Mouse (Mus musculus) cerebellum, adult 11-12 months (tissue): ENCODE measurements around the gene Palb2.
A peak's percentile ranks its signal among the peaks of the same experiment; 100 is the strongest.

Experiments
- DNase-seq: peaks from one replicate; pipeline ENCODE4 v3.0.0; 2022

The Palb2 gene

DNA sequence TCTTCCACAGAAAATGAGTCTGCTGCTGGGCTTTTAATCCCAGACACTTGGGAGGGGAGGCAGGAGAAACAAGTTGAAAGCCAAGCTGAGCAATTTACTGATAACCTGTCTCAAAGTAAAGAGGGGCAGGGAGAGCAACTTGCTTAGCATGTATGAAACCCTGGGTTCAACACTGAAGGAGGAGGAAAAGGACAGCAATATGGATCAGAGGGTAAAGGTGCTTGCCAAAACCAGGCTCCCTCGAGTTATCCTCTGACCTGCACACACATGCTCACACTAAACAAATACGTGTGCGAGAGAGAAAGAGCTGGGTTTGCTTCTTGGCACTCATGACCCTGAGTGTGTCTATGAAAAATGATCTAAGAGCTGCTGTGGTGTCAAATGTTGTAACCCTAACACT, 34.8 kb downstream of the Palb2 start:
- no peak for DNase-seq

DNA sequence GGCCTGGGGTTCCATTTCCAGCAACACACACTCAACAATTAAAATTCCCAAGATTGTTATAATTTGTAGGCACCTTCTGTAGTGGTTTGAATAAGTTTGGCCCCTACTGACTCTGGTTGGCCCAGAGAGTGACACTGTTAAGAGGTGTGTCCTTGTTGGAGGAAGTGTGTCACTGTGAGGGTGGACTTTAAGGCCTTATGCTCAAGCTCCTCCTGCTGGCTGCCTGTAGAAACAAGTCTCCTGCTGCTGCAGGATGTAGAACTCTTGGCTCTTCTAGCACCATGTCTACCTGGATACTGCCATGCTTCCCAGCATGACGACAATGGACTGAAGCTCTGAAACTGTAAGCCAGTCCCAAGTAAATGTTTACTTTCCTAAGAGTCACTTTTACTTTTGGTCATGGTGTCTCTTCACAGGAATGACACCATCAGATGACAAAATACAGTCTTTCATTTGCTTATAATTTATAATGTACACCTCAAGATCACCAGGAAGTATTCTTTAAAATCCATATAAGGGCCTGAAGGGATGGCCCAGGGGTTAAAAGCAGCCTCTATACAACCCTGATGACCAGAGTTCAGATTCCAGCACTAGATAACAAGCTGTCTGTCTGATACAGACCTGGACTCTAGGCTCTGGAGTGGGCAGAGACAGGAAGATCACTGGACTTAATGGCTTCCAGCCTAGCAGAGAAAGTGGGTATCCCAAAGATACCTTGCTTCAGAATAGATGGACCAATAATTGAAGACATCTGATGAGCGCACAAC, 38.0 kb downstream of the Palb2 start:
- no peak for DNase-seq

DNA sequence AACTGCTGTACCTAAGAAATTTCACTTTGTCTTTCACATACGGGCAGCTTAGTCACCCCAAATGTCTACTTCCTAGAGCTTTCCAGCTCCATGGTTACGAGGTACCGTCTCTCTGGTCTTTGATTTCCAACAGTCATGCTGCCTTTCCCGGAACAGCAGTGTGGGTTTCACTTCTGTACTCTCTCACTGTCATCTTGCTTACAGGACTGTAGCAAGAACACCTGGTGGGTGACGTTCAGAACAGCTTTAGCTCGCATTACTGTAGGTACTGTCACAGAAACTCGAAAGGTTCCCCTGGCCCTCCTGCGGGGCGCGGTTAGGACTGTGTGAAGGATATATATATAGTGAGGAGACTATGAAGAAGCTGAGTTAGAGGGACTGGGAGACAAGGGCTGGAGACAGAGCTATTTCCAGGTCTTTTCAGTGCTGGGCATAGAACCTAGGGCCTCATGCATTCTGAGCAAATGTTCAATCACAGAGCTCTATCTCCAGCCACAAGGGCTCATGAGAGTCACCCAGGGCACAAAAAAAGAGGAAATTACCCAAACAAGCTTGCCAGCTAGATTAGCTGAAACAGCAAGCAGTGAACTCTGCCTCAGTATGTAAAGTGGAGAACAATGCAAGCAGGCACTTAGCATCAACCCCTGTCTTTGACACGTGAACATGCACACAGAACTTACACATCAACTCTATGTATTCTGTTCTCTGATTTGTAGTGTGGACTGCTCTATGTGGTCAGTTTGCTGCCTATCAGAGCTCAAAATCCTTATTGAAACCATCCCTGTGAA, 45.4 kb downstream of the Palb2 start:
- DNase-seq: no peak

DNA sequence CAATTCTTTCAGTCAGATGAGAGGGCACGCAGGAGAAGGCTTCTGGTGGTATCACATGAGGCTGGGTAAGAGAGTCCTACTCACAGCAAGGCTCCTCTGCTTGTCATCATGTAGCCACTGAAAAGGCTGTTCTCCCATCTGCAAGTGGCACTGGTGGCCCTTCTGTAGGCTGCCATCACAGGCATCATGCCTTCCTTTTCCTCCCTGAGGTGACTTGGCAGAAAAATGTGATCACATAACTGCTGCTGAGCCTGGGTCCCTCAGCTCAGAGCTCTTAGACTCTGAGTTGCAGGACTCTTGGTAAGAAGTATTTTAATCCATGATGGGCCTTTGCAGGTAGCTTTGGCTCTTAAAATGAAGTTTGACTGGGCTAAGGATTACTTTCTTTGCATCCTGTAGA, 51.7 kb downstream of the Palb2 start:
- DNase-seq: no peak

DNA sequence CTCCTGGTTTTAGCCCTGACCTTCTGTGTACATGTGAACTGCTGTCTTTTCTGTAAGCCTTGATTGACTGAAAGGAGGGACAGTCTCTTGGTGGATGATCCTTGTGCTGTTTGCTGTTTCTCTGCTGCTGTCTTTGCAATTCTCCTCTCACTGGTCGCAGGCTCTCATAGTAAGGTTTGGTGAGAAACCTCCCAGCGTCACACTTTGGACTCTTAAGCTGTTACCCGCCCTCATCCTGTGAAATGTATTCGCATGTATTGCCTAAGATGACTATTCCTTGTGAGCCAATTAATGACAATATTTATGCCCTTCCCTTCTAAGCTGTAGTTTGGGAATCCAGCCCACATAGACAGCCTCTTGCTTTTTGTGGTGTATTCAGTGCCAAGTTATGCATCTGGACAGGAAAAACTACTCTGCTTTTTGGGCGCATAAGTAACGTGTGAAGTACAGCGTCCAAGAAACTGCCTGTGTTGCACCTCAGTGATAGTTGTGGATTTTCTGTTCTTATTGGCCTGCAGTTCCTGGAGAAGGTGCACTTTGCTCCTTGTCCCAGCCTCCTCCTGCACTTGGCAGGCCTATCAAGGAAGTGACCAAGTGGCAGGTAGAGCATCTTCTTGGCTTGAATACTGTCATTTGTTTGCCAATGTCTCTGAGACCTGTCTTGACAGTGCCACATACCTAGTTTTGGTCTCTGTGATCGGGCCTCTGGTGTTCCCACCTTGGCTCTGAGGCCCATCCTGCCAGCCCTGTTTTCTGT, 52.8 kb downstream of the Palb2 start:
- no peak for DNase-seq

DNA sequence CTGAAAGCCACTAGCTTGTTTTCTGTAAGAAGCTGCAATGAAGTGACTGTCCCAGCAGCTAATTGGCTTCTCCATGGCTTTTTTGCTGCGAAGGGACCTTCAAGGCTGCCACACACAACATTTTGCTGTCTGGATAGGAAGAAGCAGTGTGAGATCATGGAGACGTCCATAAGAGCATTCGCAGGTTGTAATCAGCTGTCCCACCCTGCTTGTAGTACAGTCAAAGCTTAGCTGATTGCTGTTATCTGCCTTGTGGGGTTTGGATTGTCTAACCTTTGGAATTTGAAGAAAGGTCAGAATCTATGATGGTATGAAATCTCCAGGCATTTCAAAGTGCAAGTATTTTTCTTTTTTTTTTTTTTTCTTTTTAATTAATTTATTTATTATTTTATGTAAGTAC, 58.4 kb downstream of the Palb2 start:
- no peak for DNase-seq

DNA sequence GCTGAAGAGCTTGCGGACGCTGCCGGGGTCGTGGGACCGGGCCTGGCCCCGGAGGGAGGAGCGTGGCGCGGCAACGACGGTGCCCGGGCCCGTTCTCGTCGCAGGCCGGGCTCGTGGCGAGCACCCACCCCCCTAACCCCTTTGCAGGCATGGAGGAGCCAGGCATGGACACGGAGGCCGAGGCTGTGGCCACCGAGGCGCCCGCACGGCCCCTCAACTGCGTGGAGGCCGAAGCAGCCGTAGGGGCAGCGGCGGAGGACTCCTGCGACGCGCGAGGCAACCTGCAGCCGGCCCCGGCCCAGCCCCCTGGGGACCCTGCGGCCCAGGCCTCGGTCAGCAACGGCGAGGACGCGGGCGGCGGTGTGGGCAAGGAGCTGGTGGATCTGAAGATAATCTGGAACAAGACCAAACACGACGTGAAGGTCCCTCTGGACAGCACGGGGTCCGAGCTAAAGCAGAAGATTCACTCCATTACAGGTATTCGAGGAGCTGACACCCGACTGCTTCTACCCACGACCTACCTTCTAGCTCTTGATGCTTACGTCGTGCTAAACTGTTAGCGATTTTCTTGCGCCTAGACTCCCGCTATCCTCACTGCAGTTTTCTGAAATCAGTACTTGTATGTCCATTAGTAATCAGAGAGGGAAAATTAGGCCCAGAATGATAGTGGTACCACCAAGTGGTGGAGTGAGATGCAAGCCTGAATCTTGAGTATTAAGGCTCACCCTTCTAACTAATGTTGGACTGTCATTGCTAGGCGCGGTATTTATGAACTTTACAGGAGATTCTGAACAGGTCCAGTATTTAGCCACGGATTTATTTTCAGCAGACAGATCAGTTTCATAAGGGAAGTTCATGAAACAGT, 65.0 kb downstream of the Palb2 start:
- peak; percentile 59 for DNase-seq

DNA sequence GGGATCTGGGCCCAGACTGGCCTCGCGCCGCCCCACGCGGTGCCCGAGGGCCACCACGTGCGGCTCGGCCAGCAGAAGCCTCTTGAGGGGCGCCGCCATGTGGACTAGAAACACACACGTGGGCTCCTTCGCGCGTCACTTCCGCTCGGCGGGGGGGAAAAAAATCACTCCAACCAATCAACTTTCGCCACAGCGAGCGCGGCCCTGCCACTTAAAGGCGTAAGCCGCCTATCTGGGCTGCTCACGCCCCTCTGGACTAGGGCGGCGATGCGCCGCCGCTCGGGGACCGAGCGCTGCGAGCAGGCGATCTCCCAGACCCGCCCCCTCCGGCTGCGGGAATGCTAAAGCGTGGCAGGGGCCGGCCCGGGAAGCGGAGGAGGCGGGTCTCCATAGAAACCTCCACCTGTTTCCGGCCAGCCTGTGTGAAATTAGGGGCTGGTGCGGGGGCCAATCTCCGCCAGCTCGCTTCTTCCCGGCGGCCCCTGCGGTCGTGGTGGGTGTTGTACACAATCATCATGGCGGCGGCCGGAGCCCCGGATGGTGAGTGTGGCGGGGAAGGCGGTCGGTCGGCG, 65.8 kb downstream of the Palb2 start, which contains the start of the genes Ubfd1 and Ears2:
TSS of gene Ubfd1 (plus strand) at position 231 of the 572 bp plus-strand sequence.
TSS of gene Ears2 (minus strand) at position 319 of the 572 bp plus-strand sequence.
- peak; percentile 95 for DNase-seq

DNA sequence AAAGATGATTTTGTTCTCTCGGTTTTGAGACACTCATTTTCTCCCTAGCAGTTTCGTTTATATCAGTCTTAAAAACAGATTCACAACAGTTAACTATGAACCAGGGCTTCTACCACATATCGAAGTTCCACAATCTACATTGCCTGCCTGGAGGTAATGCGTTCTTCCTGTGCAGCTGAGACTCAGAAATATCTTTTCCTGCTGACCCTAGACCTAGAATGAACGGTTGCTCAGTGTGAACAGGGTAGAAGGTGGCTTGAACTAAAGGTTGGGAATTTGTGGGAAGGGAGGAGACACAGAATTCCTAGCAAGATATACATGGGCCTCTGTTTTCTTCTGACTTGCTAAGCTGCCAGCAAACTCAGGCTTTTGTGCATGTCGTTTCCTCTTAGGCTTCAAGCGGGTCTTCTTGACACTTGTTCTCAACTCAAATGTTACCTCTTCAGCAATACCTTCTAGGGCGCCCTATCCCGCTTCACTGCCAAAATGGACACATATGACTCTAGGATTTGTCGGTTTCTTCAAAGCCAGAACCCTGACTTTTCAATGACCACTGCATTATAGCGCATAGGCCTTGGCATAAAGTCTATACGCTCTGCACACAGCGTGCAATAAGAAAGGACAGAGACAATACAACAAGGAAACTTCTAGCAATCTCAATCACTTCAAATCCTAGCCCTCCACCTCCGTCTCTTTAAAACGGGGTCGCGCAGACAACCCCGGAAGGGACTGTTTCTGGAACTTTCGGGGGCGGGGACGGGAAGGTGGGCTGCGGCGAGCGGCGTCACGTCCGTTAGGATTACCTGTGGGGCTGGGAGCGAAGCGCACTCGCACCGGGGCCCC, 66.5 kb downstream of the Palb2 start:
- no peak for DNase-seq

DNA sequence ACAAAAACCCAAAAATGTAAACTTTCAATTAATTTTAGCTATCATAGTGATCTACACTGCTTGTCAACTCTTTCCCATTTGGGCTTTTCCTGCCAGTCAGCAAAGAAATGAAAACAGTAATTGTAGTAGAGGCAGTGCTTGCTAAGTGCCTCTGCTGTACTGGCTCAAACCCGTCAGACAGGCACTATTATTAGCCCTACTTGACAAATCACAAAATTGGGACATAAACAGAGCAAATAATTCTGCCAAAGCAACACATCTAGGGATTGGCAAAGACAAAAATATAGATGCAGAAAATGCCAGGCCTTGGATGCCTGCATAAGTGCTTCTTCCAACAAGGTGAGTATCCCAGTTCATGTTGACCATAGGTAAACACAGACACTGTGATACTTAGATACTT, 67.1 kb downstream of the Palb2 start:
- DNase-seq: no peak
